Mouse (Mus musculus): Measurements from ENCODE around the gene Morc1.

Gene Morc1

DNA sequence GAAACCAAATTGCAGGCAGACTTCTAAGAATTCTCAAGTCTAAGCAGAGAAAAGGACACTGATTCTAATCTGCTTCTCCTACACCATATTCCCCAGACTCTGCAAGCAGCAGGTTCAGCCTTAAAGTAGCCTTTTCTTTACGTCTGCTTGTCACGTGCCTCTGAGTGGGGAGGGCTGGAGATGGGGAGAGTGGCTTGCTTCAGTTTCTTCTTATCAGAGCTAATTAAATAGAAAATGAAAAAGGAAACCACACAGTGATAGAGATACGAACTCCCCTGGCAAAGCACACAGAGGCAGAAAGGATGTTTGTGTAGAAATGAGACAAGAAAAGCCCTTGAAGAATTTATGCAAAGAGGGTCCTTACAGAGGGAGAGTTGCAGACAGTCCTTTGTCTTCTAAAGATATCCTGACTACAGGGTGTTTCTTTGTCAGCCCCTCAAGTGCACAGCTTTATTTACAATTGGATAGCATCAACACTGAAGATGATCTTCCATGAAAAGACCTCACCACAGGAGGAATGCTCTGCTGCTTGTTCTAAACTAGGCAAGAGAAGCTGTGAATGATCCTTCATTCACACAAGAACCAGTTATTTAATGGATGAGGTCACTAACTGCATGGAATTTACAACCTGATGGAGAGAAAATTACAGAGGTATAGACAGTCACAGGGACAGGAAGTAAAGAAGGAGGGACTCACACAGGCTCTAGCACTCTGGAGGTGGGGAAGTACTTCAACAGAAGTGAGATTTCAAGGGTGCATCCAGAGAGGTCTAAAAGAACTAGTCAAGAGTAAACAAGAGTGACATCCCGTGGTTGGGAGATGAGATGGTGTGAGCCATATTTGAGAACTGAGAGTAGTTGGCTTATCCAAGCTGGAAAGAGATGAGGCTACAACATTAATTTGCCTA lies 44.1 kb downstream of the Morc1 start:
- no peak for DNase-seq (ENCODE audit: low read depth, low spot score)

DNA sequence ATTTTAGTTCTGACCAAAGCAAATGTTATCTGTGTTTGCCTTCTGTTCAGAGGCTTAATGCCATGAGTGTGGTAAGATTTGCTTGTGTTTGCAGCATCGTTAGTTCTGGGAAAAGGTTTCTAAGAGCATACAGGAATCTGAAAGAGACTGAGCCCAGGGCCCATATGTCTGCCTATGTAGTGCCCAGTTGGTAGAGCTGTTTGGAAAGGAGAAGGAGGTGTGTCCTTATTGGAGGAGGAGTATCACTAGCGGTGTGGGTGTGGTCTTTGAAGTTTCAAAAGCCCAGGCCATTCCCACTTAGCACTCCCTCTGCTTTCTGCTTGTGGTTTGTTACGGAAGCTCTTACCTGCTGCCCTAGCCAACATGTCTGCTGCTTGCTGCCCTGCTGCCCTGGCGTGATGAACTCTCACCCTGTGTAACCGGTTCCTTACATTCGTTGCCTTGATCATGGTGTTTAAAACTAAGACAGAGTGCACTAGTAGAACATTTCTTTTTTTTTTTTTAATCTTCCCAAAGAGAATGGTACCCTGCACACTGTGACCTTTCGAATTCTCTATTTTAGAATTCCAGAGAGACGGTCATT lies 48.3 kb downstream of the Morc1 start:
- DNase-seq (ENCODE audit: low read depth, low spot score), result no peak

DNA sequence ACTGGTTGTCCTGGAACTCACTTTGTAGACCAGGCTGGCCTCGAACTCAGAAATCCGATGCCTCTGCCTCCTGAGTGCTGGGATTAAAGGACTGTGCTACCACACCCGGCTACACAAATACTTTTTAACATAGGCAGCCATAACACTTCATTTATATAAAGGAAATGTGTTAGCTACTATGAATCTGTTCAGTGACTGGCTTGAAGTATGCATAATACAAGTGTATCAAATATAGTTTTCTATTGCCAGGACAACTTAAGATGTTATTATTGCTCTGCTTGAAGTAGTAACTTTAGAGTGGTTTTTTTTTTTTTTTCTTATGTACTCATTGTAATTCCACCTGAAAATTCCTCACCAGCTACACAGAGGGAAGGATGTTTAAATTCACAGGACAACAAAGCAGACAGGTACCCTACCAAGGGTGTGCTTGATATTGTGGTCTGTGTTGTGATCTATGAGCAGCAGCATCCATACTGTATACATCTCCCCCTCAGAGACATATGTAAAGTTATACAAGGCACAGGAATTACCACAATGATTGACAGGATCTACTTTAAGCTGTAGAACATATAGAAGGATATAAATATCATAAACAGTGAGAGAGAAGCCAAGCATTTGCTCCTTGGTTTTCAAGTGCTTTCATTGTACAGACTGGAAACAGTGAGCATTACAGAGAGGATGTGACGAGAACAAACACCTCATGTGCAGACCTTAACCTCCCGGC lies 85.9 kb downstream of the Morc1 start:
- DNase-seq (ENCODE audit: low read depth, low spot score), result no peak

DNA sequence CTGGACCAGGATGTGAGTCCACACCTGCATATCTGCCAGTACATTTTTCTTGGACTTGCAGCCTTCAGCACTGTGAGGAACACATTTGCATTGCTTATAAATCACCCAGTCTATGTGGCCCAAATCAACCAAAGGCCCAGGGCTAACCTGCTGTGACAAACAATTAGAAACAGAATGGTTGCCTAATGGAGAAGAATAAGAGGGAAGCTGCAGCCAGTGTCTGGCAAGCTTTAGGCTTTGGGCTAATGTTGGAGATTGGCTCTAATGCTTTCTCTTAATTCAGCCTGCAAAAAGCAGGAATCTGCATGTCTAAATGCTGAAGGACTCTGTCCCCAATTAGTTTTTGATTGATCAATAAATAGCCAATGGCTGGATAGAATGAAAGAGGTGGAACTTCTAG lies 88.5 kb downstream of the Morc1 start:
- no peak for DNase-seq (ENCODE audit: low read depth, low spot score)

DNA sequence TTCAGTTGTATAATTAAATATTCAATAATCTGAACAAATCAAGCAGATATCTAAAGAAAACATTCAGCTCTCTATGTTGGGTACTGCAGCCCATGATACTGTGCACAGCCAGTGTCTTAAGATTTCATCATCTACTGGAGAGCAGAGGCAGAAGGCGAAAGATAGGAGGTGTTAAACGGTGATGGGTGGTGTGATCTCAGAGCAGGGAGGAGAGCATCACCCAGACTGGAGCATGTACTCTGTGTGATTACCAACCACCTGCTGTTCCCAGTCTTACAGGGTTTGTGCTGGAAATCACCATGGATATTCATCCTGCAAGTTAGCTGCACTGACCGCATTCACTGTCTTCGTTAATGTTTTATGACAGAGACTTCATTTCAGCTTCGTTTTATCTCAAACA lies 106.1 kb downstream of the Morc1 start:
- no peak for DNase-seq (ENCODE audit: low read depth, low spot score)

DNA sequence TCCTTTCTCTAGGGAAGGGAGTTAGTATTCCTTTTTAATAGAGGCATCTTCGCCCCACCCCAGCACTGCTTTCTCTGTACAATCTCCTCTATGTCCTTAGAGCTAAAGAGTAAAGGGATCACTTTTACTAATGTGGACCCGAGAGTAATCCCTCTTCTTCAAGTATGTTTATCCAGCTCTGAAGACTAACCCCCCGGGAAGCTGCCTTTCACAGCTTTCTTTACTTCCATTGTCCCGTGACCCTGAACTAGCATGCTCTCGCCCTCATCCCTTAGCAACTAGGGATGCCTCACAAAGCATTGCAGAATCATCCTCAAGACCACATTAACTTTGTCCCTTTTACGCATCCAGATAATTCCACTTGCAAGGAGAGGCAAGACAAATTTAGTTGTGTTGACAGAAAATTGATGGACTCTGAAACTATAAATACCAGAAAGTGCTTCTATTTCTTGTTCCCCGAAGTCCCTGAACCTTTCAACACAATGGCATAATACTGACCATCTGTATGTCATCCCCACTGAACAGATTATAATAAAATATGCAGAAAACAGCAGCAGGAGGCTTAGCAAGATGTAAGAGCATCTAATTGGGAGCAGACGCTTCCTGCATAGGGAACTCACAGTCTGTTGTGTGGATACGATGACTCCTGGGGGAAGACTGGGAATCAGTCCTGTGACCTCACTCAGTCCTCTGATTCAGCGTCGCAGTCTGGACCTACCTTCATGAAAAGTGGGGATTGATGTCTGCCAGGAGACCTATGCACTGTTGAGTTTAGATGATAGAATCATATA lies 131.4 kb downstream of the Morc1 start:
- DNase-seq (ENCODE audit: low read depth, low spot score), result no peak

DNA sequence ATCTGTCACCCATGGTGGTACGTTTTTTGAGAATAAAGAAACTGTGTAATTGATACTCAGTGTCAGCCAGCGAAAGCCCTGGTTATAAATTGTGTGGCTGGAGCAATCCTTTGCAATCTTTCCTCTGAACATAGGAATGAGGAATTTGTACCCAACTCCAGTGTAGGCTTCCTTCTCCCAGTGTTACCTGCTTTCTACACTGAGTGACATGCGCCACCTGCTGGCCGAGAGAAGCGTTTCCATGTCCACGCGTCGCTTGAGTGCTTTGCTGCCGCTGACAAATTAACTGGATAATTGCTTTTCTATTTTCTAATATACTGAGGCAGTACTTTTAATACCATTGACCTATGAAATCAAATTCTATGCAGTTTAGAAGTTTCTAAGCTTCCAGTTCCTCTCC lies 139.3 kb downstream of the Morc1 start:
- DNase-seq (ENCODE audit: low read depth, low spot score), result peak; percentile 65

DNA sequence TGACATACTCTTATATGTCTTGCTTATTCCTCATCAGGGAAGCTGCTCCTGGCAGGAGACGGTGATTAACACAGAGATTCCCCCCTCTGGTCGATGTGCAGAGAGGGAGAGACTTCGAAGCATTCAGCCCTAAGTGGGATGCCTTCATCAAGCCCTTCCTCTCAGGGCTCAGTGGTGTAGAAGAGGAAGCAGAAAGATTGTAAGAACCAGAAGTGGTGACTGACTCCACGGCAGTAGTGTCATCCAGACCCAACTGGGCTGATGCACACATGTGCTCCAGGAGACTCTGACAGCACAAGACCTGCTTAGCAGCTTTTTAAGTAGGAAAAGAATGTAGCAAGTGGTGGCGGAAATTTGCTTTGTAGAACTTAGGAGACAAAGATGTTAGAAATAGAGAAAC lies 143.0 kb downstream of the Morc1 start:
- no peak for DNase-seq (ENCODE audit: low read depth, low spot score)

DNA sequence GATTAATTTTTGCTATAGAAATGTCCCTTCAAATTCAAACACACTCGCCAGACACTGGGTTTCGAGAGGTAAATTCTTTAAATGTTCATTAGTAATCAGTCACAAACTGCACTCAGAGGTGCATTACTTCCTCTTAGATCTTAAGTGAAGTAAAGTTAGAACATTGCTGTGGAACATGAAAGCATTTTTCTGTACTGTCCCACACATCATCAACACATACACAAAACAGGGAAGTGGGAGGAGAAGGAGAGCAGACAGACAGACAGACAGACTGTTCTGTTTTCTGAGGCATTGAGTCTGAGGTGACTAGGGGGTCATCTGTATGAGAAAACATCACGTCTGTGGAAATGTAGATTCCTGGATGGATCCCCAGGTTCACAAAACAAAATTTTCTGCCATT lies 143.5 kb downstream of the Morc1 start:
- no peak for DNase-seq (ENCODE audit: low read depth, low spot score)

DNA sequence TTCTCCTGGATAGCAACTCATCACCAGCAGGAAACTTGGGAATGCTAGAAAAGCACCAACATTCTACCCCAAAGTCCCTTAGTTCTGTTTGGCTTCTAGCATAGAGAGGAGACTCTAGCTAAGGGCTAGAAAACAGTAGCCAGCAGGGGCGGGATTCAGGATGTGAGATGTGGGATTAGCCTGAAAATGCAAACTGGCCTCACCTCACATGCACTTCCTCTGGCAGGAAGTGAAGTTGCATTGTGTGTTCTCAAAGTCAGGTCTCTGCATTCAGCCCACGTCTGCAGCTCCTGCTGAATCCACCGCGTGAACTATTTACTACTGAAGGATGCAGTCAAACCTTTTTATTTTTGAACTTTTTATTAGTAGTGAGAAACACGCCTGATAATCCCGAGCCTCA lies 154.3 kb downstream of the Morc1 start:
- DNase-seq (ENCODE audit: low read depth, low spot score), result no peak

DNA sequence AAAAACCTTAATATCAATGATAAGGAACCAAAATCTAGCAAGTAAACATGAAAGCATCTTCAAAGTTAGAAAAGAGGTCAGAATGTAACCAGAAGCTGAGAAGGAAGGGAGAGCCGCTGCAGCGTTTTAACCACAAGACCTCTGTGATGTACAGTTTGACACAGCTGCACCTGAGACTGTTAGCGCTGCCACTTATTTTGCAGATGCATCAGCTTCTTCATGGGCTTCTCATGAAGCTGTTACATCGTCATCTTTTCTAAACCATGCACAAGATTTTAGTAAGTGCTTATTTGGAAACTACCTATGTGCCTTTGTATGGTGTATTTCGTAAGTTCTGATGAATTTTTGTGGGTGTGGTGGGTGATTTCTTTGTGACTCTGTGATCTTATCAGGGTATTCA lies 163.4 kb downstream of the Morc1 start:
- DNase-seq (ENCODE audit: low read depth, low spot score), result no peak

DNA sequence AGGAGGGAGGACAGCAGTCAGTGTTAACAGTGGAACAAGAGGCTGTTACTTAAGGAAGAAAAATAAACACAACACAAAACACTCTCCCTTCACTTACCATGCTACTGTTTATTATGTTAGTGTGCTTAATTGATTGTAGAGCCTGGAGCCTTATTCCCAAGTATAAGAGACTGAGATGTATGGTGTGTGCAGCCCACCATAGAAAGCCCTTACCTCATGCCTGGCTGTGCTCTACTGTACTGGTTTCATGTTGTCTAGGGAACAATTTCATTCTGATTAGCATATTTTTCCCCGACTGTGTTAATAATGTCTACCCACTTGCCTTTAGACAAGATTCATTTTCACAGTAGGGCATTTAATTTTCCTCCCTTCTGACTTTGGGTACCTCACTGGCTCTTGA lies 164.2 kb downstream of the Morc1 start:
- no peak for DNase-seq (ENCODE audit: low read depth, low spot score)

DNA sequence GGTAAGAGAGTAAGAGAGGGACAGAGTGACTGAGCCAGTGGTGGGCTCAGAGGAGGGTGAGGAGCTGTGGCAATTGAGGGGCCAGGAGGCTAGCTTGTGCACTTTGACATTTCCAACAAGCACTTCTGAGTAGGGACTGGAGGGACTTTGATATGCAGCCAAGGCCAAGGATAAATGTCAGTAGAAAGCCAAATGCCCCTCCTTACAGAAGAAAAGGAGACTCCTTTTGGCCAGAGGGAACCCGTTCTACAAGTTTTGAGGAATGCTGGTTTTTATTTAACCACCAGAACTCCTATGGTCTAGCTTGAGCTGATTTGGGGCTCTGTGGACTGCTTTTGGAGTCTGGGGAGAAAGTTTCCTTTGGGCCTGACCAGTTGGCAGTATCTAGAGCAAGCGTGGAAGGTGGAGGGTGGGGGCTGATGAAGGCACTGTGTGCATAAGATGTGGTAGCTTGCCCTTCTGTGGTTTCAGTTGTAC lies 172.7 kb downstream of the Morc1 start:
- DNase-seq (ENCODE audit: low read depth, low spot score), result no peak

DNA sequence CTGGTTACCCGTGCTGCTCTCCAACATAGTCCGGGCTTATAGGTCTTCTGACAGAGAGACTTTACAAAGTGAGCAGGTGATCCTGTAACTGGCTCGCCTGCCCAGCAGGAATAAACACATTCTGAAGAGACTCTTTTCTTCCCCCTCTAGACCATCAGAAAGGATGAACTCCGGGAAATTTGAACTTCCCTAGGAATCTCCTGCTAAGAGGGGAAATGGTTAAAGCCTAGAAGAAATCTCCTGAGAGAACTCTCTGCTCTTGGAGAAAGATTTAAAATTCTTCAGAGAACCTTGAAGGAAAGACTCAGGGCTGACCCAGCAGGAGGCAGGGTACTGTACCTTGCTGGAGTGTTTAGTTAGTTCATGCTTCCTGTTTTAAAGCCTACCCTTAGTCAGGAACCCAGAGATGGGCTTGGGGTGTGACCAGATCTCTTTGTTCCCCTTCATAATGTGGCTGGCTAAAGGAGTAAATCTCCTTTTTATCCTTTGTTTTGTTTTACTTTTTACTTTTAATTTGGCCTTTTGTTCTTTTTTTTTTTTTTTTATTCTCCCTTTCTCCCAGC lies 175.5 kb downstream of the Morc1 start:
- DNase-seq (ENCODE audit: low read depth, low spot score), result no peak

DNA sequence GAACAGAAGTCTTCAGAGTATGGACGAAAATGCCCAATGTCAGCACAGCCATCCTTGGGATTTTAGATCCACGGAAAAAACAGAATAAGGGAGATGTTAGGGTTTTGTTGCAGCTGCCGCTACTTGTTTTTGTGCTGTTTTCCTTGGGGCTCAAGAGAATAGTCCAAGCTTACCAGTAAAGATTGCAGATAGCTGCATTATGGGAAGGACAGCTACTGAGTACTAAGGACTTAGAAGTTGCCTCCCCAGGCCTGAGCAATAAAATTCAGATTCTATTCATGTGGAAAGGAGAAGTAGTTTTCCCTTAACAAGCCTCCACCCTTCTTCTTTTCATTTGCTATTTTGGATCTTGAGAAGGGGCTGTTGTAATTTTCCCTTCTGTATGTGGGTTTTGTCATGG lies 177.2 kb downstream of the Morc1 start:
- DNase-seq (ENCODE audit: low read depth, low spot score), result no peak

DNA sequence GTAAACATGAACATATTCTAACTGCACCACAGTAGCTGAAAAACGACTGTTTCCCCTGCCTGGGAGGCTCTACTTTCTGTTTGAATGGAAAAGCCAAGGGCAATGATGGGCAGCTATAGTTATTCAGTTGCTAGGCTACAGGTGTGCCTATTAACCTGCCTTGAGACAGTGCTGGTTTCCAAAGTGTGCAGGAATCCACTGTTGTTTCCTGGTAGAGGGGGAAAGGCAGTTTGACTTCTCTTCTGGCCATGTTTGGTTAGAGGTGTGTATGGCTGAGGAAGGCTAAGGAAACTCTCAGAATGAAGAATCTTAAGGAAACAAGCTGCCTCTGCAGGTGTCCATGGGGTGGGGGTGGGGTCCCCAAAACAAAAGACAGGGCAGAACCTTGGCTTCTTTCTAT lies 179.8 kb downstream of the Morc1 start:
- DNase-seq (ENCODE audit: low read depth, low spot score), result no peak

DNA sequence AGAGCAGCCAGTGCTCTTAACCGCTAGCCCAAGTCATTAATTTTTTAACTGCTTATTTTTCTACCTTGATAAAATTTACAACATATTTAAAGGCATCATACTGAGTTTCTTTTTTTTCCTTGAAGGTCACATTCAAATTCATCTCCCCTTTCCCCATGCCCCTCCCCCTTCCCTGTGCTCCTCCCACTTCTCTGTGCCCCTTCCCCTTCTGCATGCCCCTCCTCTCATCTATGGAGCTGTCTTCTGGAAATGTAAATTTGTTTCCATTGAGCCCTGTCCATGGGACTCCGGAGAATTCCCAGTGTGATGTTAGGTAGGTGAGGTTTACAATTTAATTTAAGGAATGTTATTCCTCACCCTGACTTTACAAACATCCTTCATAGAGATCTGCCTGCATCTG lies 180.4 kb downstream of the Morc1 start:
- DNase-seq (ENCODE audit: low read depth, low spot score), result no peak

DNA sequence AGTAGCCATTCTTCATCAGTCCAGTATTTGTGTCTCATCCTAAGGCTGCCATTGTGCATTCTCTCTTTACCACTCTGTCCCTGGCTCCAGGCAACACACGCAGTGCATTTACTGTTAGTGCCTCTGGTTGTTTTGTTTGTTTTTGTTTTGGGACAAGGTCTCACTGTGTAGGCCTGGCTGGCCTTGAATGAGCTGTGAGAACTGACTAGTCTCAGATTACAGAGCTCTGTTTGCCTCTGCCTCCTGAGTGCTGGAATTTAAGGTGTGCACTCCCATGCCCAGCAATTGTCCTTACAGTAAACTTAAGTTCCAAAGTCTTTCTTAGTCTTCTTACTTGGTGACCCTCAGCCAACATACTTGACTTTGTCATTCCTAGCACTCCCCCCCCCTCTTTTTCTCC lies 182.7 kb downstream of the Morc1 start:
- DNase-seq (ENCODE audit: low read depth, low spot score), result peak; percentile 31

DNA sequence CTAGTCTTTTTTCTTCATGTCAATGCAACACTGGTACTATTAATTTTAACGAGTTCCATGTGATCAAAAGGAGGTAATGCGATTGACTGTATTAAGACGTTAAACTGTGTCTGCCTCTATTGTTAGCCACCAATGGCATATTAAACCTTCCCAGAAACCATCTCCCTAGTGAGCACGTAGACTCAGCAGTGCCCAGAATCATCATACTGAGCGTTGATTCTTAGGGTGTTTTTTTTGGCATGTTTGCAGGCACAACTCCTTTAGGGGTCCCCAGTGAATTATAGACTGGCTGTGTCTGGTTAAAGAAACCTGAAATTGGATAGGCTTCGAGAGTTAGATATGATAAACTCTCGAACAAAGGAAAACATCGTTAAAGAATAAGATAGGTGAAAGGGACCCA lies 189.5 kb downstream of the Morc1 start:
- DNase-seq (ENCODE audit: low read depth, low spot score), result no peak

DNA sequence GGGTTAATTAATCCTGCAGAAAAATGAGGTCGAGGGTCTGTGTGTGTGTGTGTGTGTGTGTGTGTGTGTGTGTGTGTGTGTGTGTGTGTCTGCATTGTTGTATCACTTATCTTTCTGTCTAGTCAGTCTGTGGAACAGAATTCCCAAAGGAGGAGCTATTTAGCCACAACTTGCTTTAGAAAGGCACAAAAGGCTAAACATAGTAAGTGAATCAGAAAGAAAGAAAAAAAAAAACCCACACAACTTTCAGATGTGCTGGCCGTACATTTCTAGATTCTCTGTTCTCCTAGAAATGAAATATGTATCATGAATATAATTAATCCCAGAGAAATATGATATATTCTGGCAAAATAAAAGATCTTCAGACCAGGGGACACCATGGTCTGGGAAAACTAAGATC lies 190.0 kb downstream of the Morc1 start:
- no peak for DNase-seq (ENCODE audit: low read depth, low spot score)

DNA sequence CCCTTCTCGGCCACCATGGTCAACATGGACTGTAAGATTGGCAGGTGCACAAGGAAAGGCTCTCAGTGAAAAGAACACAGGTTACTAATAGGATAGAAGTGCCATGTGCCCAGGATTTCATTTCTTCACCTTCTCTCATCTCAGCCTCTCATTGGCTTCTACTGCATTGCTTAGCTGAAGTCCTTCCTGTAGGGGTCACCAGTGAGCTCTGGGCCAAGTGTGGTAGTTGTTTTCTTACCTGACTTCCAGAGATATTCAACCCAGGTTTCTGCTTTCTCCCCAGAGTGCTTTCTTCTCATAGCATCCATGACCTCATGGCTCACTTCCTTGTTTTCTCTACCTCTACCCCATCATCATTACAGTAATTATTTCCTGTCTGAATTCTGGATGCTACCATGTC lies 192.4 kb downstream of the Morc1 start:
- no peak for DNase-seq (ENCODE audit: low read depth, low spot score)

DNA sequence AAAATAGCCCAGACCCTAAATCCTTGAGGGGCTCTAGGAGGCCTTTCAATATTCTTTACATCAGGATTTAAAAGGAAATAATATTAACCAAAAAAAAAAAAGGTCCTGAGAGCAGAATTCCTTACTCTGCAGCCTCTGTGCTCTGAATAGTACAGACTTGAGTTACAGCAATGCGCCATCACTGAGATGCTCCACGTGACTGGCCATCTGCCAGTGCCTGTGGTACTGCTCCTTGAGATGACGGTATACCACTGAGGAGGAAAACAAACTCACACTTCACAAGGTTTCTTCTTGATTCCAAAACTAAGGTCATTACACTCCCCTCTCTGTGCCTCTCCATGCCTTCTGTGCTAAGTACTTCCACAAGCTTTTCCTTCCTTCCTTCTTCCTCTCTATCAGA lies 195.1 kb downstream of the Morc1 start:
- DNase-seq (ENCODE audit: low read depth, low spot score), result no peak
